Mouse (Mus musculus) intestine, embryonic 15.5 days (tissue): ENCODE measurements around the gene Cysrt1. TPM values are rescaled to one million over a fixed set of nuclear protein-coding genes. Genes with fewer than 3 reads are reported as not detected.
A peak's percentile ranks its signal among the peaks of the same experiment; 100 is the strongest.

Source experiments
- ATAC-seq: fragments of 200-750 bp; cut with Nextera tagmentation; 2 replicates; pipeline ENCODE4 v1.8.0; 2017; ENCODE audit warnings: moderate TSS enrichment, moderate library complexity
- H3K27ac ChIP-seq: fragments of 300-500 bp; sonication (generic); 2 replicates; pipeline ENCODE4 v1.5.1; 2015; ENCODE audit warnings: mild to moderate bottlenecking, inconsistent platforms
- H3K27me3 ChIP-seq: fragments of 300-500 bp; sonication (generic); replicated peaks from 2 replicates; pipeline ENCODE4 v1.6.1; 2015; ENCODE audit warnings: inconsistent platforms
- H3K36me3 ChIP-seq: fragments of 300-500 bp; sonication (generic); 2 replicates; pipeline ENCODE4 v1.6.1; 2015; ENCODE audit warnings: inconsistent platforms
- H3K4me1 ChIP-seq: fragments of 300-500 bp; sonication (generic); replicated peaks from 2 replicates; pipeline ENCODE4 v1.6.1; 2015; ENCODE audit warnings: inconsistent platforms
- H3K4me2 ChIP-seq: fragments of 300-500 bp; sonication (generic); replicated peaks from 2 replicates; pipeline ENCODE4 v1.6.1; 2015; ENCODE audit warnings: mild to moderate bottlenecking, inconsistent platforms
- H3K4me3 ChIP-seq: fragments of 300-500 bp; sonication (generic); replicated peaks from 2 replicates; pipeline ENCODE4 v1.5.1; 2015; ENCODE audit warnings: inconsistent platforms
- H3K9ac ChIP-seq: fragments of 300-500 bp; sonication (generic); 2 replicates; pipeline ENCODE4 v1.6.1; 2015; ENCODE audit warnings: inconsistent platforms
- H3K9me3 ChIP-seq: fragments of 300-500 bp; sonication (generic); 2 replicates; pipeline ENCODE4 v1.6.1; 2016; ENCODE audit warnings: inconsistent platforms
- WGBS: fragments of 180-500 bp; shearing (Covaris S2); methylation state at CpG from one replicate; pipeline ENCODE4 v1.1.7; 2015; 5-methylcytosine and 5-hydroxymethylcytosine counted together
- polyA plus RNA-seq: library from polyadenylated mRNA; unstranded; fragments of >200 nt; fragmentation: Nextera tagmentation; extraction: Ambion mirVana; gene quantifications from 2 replicates; pipeline ENCODE4 v1.2.1, GENCODE M21; 2015

The Cysrt1 gene
- polyA plus RNA-seq, 1 experiment from 2014 or later: 1.4 TPM

DNA sequence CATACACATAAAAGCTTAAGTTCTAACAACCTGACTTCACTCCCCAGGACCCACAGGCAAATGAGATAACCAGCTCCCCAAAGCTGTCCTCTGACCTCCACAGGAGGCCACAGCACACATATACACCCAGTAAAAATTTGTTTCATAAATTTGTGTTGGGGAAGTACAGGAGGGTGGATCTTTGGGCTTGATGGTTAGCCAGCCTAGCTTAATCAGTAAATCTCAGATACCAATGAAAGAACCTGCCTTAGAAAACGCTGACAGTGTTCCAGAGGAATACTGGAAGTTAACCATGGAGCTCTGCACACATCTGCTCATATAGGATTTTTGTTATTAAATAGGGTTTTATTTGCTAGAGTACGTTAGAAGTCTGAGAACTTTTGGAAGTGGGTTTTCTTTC, 24.6 kb downstream of the Cysrt1 start:
- ATAC-seq: no peak
- Histone ChIP-seq H3K4me2 (no peak overlapping the region), H3K9ac (no peak overlapping the region), H3K4me1 (0 out of 2 replicates have a peak, but pooled peaks cover 11% of the 10 kb centered on the region), H3K27me3 (no peaks in the 10 kb centered on the region), H3K36me3 (no peaks in the 10 kb centered on the region), H3K27ac (no peak overlapping the region), H3K9me3 (no peaks in the 10 kb centered on the region), H3K4me3 (no peak overlapping the region)
- 55% methylated on average over 2 of the region's 2 CpGs for WGBS

DNA sequence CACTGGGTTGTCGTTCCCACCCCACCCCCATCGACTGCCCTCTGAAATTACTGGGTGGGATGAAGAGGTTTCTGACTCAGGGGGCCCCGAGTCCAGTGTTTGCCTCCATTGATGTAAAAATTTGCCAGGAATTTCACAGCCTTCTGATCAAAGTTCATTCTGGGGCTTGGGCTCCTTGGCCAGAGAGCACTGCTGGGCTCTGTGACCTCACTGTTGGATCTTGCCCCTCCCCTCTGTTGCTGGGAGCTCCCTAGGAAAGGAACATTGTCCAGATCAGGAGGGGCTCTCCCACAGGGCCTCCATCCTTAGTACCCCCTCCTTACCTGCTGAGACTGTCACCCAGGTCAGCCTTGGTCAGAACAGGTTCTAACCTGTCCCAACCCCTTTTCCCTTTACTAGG, 27.8 kb downstream of the Cysrt1 start, which contains the start of gene Stpg3:
Stpg3 (minus strand) TSS at position 194 of the 400 bp plus-strand sequence.
- Histone ChIP-seq H3K9ac (no peak within 1 kb of the TSS), H3K4me1 (peaks cover 18% of the 10 kb centered on the region), H3K4me2 (no peak within 1 kb of the TSS), H3K4me3 (no peak within 1 kb of the TSS), H3K9me3 (no peaks in the 10 kb centered on the region), H3K36me3 (no peaks in the 10 kb centered on the region), H3K27me3 (no peaks in the 10 kb centered on the region), H3K27ac (no peak within 1 kb of the TSS)
- 63% methylated on average over 3 of the region's 3 CpGs for WGBS
- no peak for ATAC-seq

DNA sequence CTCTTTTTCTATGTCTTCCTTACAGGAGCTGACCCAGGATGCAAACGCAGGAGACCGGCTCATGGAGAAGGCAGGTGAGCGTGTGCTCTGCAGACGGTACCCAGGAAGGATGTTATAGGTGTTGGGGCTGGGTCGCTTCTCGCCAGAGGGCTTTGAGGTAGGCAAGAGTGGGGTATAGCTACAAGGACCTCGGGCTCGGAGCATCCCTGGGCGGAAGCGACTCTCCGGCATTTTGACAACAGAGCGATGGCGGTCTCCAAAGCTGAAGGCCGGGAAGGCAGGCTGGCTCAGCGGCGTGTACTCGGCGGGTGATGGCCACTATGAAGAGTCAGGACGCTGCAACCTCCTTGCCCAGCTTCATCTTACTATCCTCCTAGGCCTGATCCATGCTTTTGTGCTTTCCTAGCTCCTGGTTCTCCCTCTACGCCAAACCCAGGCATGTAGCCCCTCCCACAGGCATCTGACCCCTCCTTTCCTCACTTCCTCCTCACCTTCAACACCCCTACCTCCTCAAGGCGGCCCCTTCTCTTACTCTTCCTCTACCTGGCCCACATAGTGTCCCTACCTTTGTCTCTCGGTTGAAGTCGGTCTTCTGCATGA, 28.9 kb downstream of the Cysrt1 start:
- Histone ChIP-seq H3K4me1 (peaks cover 18% of the 10 kb centered on the region), H3K9ac (no peak overlapping the region), H3K4me2 (no peak overlapping the region), H3K27ac (no peak overlapping the region), H3K9me3 (no peaks in the 10 kb centered on the region), H3K27me3 (no peaks in the 10 kb centered on the region), H3K36me3 (no peaks in the 10 kb centered on the region), H3K4me3 (no peak overlapping the region)
- 68% methylated on average over 23 of the region's 23 CpGs for WGBS
- no peak for ATAC-seq

DNA sequence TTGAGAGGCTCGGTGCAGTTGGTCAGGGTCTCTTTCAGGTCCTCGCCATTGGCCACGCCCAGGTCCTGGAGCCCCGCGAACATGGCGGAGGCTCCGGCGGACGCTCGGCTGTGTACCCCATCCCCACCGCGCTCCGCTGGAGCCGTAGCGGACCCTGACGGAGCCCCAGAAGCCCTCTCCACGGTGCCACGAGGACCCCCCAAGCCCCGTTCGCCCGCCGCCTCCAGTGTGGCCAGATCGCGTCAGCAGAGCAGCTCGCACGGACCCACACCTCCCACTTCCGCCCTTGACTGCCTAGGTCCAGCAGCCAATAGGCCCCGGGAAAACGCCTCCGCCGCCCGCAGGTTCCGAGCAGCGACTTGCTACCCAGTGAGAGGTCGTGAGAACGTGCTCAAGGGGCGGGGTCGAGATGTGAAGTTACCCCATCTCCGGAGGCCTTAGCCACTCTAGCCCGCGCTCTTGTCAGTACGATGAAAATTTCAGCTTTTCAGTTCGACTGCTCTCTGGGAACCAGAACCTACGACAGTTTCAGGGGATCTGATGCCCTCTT, 31.1 kb downstream of the Cysrt1 start, which contains the start of gene Nelfb:
Nelfb (minus strand) TSS at position 369 of the 550 bp plus-strand sequence.
- under 1% methylated on average over 44 of the region's 44 CpGs for WGBS
- Histone ChIP-seq H3K27ac (peak within 1 kb of the TSS; percentile 95), H3K4me2 (peak within 1 kb of the TSS; percentile 77)

DNA sequence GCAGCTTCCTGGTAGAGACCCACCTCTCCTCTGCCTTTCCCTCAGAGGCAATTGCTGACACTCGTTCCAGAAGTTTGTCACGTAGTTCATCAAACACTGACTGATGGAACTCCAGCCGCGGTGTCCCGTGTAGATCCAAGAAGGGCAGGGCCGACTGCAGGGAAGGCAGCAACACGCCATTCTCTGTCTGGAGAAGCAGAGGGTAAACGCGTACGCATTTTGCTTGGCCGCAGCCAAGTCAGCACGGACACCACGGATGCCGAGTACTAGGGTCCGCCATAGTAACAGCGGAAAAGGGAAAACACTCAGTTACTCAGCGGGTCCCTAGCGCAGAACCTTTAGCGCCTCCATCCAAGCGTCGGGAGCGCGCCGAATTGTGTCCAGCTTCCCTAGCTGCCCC, 31.6 kb downstream of the Cysrt1 start:
- Histone ChIP-seq H3K36me3 (peaks cover 17% of the 10 kb centered on the region), H3K27me3 (no peaks in the 10 kb centered on the region), H3K4me3 (peak overlapping the region; percentile 92), H3K27ac (peak overlapping the region; percentile 95), H3K4me2 (peak overlapping the region; percentile 77), H3K9me3 (no peaks in the 10 kb centered on the region), H3K9ac (peak overlapping the region; percentile 91), H3K4me1 (peaks cover 18% of the 10 kb centered on the region)
- WGBS: under 1% methylated on average over 24 of the region's 24 CpGs
- peak; percentile 46 for ATAC-seq

More for the DNA sequence above, 31.1 kb downstream of the Cysrt1 start, which contains the start of gene Nelfb:
- H3K36me3 ChIP-seq: peaks cover 12% of the 10 kb centered on the region
- no peaks in the 10 kb centered on the region for H3K9me3 ChIP-seq
- no peaks in the 10 kb centered on the region for H3K27me3 ChIP-seq
- peaks cover 18% of the 10 kb centered on the region for H3K4me1 ChIP-seq
- peak within 1 kb of the TSS; percentile 92 for H3K4me3 ChIP-seq
- H3K9ac ChIP-seq: peak within 1 kb of the TSS; percentile 91
- ATAC-seq: peak; percentile 94

DNA sequence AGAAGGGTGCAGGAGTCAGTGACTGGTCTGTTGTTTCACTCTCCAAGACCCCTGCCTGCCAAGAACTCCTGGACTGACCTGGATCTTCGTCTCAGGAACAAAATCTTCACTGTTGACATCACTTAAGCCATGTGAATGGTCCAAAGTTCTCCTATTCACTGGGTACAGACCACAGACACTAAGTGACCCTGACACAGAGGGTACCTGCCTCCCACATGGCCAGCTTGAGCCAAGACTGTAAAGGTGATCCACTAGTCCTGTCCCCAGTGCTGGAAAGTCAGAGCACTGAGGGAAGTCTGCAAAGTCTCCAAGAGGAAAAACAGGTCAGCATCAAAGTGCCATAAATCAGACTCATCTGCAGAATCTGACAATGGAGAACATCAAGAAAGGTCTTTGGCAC, 34.7 kb downstream of the Cysrt1 start:
- Histone ChIP-seq H3K27ac (no peak overlapping the region), H3K4me2 (no peak overlapping the region), H3K9me3 (no peaks in the 10 kb centered on the region), H3K9ac (no peak overlapping the region), H3K27me3 (no peaks in the 10 kb centered on the region), H3K4me1 (peaks cover 9% of the 10 kb centered on the region), H3K4me3 (no peak overlapping the region), H3K36me3 (peaks cover 40% of the 10 kb centered on the region)
- WGBS: 87% methylated on average over 1 of the region's 1 CpGs
- ATAC-seq: no peak

DNA sequence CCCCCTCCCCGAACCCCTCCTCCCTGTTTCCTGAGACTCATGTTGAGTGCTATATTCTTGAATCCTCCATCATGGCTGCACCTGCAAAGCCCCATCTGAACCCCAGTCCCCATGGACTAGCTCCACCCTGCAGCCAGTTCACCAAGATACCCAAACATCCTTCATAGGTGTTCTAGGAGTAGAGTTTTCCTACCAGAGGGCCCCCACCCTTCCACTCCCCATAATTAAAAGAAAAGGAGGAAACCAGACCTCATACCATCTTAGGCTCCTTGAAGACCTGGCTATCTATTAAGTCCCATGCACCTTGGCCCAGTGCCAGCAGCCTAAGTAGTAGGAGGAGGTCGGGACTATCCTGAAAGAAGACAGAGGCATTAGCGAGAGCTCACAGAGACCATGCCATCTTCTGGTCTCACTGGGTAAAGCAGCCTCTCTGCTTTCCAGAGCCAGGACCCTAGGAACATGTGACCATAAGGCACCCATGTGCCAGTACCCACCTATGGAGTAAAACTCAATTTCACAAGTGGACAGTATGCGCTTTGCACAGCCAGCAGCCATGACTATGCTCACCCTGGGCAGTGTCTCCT, 38.5 kb downstream of the Cysrt1 start:
- Histone ChIP-seq H3K27ac (no peak overlapping the region), H3K9me3 (no peaks in the 10 kb centered on the region), H3K4me2 (no peak overlapping the region), H3K27me3 (no peaks in the 10 kb centered on the region), H3K36me3 (peaks cover 64% of the 10 kb centered on the region), H3K4me3 (no peak overlapping the region), H3K4me1 (no peaks in the 10 kb centered on the region; the same call in none of the 2 replicates), H3K9ac (no peak overlapping the region)
- ATAC-seq: 0 out of 2 replicates have a peak, but pooled peaks have one; percentile 30
- 53% methylated on average over 4 of the region's 4 CpGs for WGBS

DNA sequence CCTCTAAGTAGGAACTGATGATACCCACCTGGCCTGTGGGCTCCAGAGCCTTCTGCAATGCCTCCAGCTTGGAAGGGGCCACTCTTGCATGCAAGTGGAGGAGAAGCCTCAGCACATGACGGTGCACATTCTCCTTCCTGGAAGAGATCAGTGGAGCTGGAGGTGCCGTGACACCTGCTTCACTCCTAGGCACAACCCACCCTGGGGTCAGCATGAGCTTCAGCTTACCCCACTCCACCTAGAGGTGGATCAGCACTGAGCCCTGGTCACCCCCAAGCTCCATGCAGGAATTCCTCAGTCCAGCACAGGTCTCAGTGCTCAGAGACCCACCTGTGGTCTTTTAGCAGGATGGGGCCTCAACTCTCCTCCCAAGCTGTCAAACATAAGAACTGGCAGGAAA, 41.6 kb downstream of the Cysrt1 start:
- Histone ChIP-seq H3K4me1 (peaks cover 5% of the 10 kb centered on the region), H3K27me3 (no peaks in the 10 kb centered on the region), H3K9ac (no peak overlapping the region), H3K9me3 (no peaks in the 10 kb centered on the region), H3K27ac (no peak overlapping the region), H3K36me3 (peaks cover 46% of the 10 kb centered on the region), H3K4me2 (no peak overlapping the region), H3K4me3 (no peak overlapping the region)
- ATAC-seq: no peak
- 96% methylated on average over 2 of the region's 2 CpGs for WGBS

DNA sequence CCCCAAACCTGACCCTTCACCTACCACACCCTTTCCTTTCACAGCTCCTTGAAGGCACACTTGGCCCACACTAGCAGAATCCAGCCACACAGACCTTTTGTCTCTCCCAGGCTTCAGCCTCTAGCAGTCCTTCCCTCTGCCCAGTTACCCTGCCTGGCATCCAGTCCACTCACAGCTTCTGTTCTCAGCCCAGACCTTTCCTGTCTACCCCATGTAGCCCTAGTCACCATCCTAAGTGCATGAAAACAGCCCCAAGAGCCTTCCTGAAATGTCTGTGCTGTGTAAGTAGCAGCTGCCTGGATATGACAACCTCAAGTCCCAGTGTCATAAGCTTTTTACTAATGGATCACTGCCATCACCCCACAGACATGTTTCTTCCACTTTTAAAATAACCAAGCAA, 44.3 kb downstream of the Cysrt1 start:
- H3K27ac ChIP-seq: peak overlapping the region; percentile 6; the same call in 1 of the 2 replicates

DNA sequence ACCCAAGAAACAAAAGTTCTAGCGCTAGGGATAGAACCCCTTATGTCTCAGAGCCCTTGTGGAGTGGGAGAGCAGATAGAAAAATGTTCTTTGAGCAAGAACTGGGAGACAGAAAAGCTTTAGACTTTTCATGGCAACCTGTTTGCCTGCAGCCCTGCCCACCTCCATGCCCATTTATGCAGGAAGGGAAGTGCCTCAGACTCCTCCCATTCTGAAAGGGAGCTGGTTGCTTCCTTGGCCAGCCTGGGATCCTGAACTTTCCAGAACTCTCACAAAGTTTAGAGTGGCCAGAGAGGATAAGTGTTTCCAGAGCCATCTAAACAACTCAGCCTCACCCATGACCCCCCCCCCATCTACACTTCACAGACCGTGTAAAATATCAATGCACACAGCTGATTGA, 45.1 kb downstream of the Cysrt1 start:
- Histone ChIP-seq H3K9me3 (no peaks in the 10 kb centered on the region), H3K9ac (no peak overlapping the region; the same call in 1 of the 2 replicates), H3K27me3 (0 out of 2 replicates have a peak, but pooled peaks cover 4% of the 10 kb centered on the region), H3K27ac (peak overlapping the region; percentile 87), H3K4me3 (0 out of 2 replicates have a peak overlapping the region, but pooled peaks have one; percentile 40), H3K4me1 (peaks cover 30% of the 10 kb centered on the region), H3K36me3 (peaks cover 21% of the 10 kb centered on the region), H3K4me2 (peak overlapping the region; percentile 65)
- WGBS: 25% methylated on average over 2 of the region's 2 CpGs
- ATAC-seq: no peak

More for the DNA sequence above, 44.3 kb downstream of the Cysrt1 start:
- Histone ChIP-seq H3K4me2 (no peak overlapping the region), H3K9ac (no peak overlapping the region), H3K4me1 (peaks cover 28% of the 10 kb centered on the region), H3K4me3 (no peak overlapping the region), H3K9me3 (no peaks in the 10 kb centered on the region), H3K36me3 (peaks cover 27% of the 10 kb centered on the region), H3K27me3 (0 out of 2 replicates have a peak, but pooled peaks cover 4% of the 10 kb centered on the region)
- ATAC-seq: no peak

DNA sequence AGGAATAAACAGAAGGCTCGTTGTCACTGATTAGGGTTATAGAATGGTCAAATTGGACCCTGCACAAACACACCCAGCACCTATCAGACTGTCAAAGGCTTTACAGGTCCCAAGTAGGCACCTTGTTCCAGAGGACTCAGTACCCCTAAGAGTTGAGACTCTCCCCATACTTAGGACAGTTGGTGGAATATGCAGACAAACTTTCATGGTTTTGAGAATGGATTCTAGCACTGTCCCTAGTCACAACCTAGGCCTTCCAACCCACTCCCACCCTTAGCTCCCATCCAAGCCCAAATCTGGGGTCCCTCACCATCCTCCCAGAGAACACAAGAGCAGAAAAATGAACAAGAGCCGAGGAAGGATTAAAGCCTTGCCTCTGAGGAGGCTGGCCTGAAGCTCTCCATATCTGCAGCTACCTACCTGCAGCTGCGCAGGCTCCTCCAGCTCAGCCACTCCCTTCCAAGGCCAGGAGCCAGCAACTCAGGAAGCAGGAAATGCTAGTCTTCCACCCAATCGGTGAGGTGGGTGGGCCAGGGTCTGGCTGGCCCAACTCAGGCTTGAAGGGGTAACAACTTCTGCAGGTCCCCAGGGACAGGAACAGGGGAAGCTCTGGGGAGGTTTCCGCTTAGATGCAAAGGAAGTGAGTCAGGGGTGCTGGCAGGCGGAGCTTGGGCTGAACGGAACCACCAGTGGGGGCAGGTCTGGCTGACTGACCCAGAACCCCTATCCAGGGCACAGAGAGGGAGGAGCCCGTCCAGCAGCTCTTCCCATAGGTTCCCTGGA, 45.9 kb downstream of the Cysrt1 start, which contains the start of gene Tor4a:
Tor4a (minus strand) TSS at position 715 of the 783 bp plus-strand sequence.
- no peaks in the 10 kb centered on the region for H3K9me3 ChIP-seq
- H3K9ac ChIP-seq: peak within 1 kb of the TSS; percentile 51
- peaks cover 18% of the 10 kb centered on the region for H3K36me3 ChIP-seq
- H3K4me1 ChIP-seq: peaks cover 30% of the 10 kb centered on the region
- peak within 1 kb of the TSS; percentile 87 for H3K27ac ChIP-seq
- peak; percentile 85 for ATAC-seq
- peak within 1 kb of the TSS; percentile 65 for H3K4me2 ChIP-seq
- 9% methylated on average over 8 of the region's 8 CpGs for WGBS
- H3K27me3 ChIP-seq: 0 out of 2 replicates have a peak, but pooled peaks cover 4% of the 10 kb centered on the region
- H3K4me3 ChIP-seq: peak within 1 kb of the TSS; percentile 40
